Mouse (Mus musculus): ENCODE measurements around the gene Sap30l. TPM values are rescaled to one million over a fixed set of nuclear protein-coding genes. Genes with fewer than 3 reads are reported as not detected.

The Sap30l gene
- polyA plus RNA-seq, 1 experiment from 2014 or later: 14.1 TPM

DNA sequence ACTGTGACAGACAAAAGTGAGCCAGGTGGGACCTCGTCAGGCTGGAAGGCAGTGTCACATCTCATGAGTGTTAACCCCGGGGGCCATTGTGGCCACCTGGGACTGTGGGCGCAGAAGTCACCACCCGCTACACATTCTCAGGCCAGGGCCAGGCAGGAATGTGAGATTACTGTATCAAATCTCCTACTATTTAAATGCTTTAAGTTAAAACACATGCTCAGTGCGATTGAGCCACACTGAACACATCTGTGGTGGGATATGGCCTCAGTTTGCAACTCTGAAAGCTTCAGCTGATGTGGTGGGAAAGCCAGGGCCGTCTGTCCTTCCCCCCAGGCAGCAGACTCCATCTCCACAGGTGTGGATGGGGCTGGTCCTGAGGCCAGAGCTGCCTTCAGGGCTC lies 52.1 kb downstream of the Sap30l start:
- H3K27me3 ChIP-seq (ENCODE audit: control insufficient read depth, insufficient read depth, low read length): no peaks in the 10 kb centered on the region
- 74% methylated on average over 6 of the region's 6 CpGs for WGBS
- H3K4me2 ChIP-seq (ENCODE audit: low read depth, low read length, severe bottlenecking): no peak overlapping the region
- H3K4me1 ChIP-seq (replicated peaks; ENCODE audit: control insufficient read depth, insufficient read depth, low read length): no peaks in the 10 kb centered on the region
- ATAC-seq (replicated peaks; ENCODE audit: low FRiP score) (no peak), DNase-seq (ENCODE audit: low spot score) (no peak)
- no peaks in the 10 kb centered on the region for H3K36me3 ChIP-seq (ENCODE audit: control insufficient read depth, insufficient read depth, low read length)
- no peak overlapping the region for H3K4me3 ChIP-seq (ENCODE audit: low read depth, low read length)
- no peak overlapping the region for H3K27ac ChIP-seq (ENCODE audit: low read depth, low read length)
- H3K9ac ChIP-seq (ENCODE audit: low read length): no peak overlapping the region
- no peaks in the 10 kb centered on the region for H3K9me3 ChIP-seq (ENCODE audit: control insufficient read depth, low read length)

DNA sequence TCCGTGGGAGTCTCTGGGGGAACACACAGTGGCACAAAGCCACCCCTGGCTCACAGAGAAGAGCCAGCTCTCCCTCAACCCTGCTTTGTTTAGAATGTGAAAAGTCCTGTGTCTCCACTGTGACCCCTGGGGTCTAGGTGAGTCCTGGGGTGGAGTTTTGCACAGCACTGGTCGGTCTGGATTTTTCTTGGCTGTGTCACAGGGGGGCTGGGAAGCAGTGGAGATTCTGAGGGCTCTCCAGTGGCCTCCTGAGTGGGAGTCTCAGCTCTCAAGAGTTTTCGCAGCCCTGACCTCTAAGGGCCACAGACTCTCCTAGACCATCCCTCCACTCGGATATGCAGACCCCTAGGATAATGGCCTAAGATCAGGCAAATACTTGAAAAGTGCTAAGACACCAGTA lies 56.3 kb downstream of the Sap30l start:
- Histone ChIP-seq H3K27me3 (ENCODE audit: control insufficient read depth, insufficient read depth, low read length) (no peaks in the 10 kb centered on the region), H3K36me3 (ENCODE audit: control insufficient read depth, insufficient read depth, low read length) (no peaks in the 10 kb centered on the region), H3K27ac (ENCODE audit: low read depth, low read length) (no peak overlapping the region), H3K4me3 (ENCODE audit: low read depth, low read length) (no peak overlapping the region), H3K9me3 (ENCODE audit: control insufficient read depth, low read length) (no peaks in the 10 kb centered on the region; the same call in 1 of the 2 replicates), H3K9ac (ENCODE audit: low read length) (no peak overlapping the region), H3K4me1 (replicated peaks; ENCODE audit: control insufficient read depth, insufficient read depth, low read length) (no peaks in the 10 kb centered on the region), H3K4me2 (ENCODE audit: low read depth, low read length, severe bottlenecking) (no peak overlapping the region)
- DNase-seq (ENCODE audit: low spot score): no peak
- ATAC-seq (replicated peaks; ENCODE audit: low FRiP score): no peak
- 48% methylated on average over 4 of the region's 4 CpGs for WGBS

Other genes with a start within 250 kb of the Sap30l start
- 15.1 and 18.1 TPM in 2 replicates for gene Galnt10, start 156.2 kb upstream of the Sap30l start, polyA plus RNA-seq (2014; fragmentation: Nextera tagmentation; extraction: Ambion mirVana)
- gene Hand1, start 31.2 kb downstream of the Sap30l start, polyA plus RNA-seq (2014; fragmentation: Nextera tagmentation; extraction: Ambion mirVana): not detected in 2 replicates
- 20.5 and 22.3 TPM in 2 replicates for gene Larp1, start 207.4 kb downstream of the Sap30l start, polyA plus RNA-seq (2014; fragmentation: Nextera tagmentation; extraction: Ambion mirVana)